Mouse (Mus musculus) retina, adult 2 months (tissue): ENCODE measurements around the gene B4galnt2.

ENCODE experiments used
- DNase-seq: peaks from one replicate; pipeline ENCODE4 v3.0.0-alpha.2; 2012; ENCODE audit warnings: low read depth, low spot score

Gene B4galnt2

DNA sequence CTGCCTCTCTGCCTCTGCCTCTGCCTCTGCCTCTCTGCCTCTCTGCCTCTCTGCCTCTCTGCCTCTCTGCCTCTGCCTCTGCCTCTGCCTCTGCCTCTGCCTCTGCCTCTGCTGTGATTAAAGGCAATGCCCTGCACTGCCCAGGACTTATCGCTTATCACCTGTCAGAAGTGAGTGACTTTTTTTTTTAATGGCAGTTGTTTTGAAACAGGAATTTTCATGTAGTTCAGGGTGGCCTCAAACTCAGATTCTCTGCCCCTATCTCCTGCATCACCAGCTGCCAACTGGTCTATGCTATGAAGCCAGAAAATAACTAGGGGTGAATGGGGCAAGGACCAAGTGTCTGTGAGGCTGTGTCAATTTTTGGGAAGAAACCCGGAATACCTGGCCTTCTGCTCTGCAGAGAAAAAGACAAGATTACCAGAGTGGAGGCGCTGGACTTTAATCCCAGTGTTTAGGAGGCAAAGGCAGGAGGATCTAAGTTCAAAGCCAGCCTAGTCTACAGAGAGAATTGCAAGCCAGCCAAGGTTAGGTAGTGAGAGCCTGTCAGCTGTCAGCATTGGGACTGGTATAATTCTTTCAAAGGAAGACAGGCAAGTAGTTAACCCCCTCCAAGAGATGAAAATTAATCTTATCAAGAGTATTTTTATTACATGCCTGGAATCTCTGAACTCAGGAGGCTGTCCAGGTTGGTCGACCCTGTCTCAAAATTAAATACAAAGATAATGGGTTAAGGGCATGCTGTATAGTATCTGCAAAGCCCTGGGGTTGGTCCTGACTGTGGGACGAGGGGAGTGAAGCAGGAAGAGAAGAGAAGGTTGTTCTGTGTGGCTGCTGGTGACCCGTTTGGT lies 88.1 kb downstream of the B4galnt2 start:
- no peak for DNase-seq

DNA sequence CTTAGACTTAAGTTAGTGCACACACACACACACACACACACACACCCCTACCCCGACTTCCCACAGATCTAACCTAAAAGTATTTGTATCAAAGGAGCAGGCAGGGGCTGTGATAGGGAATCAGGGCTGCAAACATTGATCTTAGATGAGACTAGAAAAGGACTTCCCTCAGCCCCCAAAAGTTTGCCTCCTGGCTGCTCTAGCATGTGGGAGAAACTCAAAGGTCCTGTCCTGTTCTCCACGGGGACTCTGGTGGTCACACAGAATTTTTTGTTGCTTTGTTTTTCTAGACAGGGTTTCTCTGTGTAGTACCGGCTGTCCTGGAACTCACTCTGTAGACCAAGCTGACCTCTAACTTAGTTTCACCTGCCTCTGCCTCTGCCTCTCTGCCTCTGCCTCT lies 89.1 kb downstream of the B4galnt2 start:
- no peak for DNase-seq

DNA sequence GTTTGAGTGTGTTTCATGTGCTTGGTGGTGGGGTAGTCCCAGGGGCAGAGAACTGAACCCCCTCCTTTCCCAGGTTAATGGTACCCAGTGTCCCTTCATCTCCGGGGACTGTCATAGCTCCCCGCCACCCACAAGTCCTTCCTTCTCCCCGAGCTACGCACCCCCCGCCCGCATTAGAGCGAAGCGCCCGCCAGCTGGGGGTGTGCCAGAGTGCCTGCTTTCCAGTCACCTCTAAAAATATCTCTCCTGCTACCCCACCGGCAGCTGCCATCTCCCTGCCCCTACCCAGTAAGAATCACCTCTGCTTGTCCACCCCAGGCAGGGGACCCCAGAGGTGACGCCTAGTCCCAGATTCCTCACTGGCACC lies 89.8 kb downstream of the B4galnt2 start:
- DNase-seq: no peak

DNA sequence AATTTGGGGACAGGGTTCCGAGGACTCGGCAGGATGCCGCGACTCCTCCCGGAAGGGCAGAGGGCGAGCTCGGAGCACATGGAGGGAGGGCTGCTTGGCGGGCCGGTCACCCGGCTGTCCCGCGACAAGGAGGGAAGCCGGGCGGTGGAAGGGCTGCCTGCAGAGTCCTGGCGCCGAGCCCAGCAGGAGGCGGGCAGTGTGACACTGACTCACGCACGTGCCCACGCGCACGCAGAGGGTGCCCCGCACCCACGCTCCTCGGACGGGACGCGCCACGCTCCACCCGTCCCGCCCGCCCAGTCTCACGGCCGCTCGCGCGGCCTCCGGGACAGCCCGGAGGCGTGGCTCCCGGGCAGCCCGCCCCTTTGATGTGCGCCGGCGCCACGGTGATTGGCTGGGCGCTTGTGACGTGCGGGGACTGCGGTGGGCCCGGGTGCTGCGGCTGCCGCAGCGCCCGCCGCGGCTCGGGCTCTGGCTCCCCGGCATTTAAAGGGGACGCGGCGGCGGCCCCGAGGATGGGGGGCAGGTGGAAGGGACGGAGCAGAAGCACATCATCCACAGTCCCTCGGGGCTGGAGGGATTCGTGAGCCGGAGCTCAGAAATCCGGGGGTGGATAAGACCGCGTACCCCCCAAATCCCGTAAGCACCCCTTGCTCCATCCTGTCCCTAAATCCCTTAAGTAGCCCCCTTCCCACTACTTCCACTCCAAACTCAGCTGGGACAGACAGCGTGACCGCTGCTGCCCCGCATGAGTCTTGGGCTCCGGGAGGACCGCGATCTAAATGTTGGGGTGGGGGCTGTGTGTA lies 90.4 kb downstream of the B4galnt2 start, which contains the start of gene Phospho1:
Gene Phospho1, plus strand, starts transcription at position 429 of the 806 bp plus-strand sequence.
- DNase-seq: peak; percentile 60

DNA sequence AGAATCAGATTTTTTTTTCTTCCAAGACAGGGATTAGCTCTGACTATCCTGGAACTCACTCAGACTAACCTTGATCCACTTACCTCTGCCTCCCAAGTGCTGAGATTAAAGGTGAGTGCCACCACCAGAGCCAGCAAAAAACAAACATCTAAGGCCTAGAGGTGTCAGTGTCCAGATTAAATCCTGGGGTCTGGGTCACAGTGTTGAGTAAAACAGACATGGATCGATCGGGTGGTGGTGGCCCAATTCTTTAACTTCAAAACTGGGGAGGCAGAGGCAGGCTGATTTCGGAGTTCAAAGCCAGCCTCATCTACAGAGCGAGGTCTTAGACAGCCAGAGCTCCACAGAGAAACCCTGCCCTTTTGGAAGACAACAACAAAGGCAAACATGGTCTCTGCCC lies 92.3 kb downstream of the B4galnt2 start:
- no peak for DNase-seq

DNA sequence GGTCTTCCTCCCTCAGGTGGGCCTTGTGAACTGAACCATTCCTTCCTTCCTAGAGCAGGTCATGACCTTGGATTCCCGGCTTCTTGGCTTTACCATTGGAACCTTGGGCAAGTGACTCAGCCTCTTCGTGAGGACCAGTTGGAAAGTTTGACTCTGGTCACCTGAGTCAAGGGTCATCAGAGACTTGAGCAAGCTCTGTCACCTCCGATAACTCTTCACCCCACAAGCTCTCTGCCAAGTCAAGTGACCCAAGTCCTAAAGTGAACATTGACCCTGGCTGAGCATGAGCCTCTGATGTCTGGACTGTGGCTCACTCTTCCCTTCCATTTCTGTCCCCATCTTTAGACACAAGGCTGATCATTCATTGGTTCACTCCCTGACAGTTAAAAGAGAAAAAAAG lies 93.2 kb downstream of the B4galnt2 start:
- no peak for DNase-seq

DNA sequence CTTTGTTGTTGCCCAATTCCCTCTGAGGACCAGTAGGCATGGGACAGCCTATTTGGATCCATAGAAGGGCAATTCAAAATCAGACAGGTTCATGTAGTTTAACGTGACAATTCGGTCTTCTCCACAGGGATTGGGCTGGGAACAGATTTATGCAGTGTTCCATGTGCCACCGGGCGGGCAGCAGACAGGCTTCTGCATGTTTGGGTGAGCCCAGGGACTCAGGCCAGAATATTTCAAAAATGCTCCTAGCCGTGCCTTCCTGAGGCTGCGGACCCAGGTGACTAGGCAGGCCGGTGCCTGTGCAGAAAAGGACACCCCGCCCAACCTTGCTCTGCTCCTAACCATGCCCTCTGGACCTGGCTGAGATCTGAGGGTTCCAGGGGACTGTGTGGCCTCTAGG lies 95.6 kb downstream of the B4galnt2 start:
- no peak for DNase-seq
